Mouse (Mus musculus) kidney, adult 2 months (tissue): ENCODE measurements around the gene Trip12.

ENCODE experiments used
- CTCF ChIP-seq: fragments of 200-500 bp; conservative IDR thresholded peaks from 2 replicates; pipeline ENCODE4 v1.5.1; 2011; ENCODE audit warnings: low read depth, mild to moderate bottlenecking, control low read depth, low read length, moderate library complexity, mixed read lengths; ENCODE audit not compliant: insufficient read depth, insufficient read length
- POLR2A ChIP-seq: fragments of 200-500 bp; IDR thresholded peaks from one replicate; pipeline ENCODE4 v1.6.1; 2011; ENCODE audit warnings: low read depth, low read length, control low read depth

GRCm38 (mm10) chr1:84840018-84840664, at the start of gene Trip12:
- TF ChIP-seq CTCF, result no peak
- no peak for TF ChIP-seq POLR2A
